Comparison of ENCODE assay signal across 11 mouse cellular contexts in the genomic region with DNA sequence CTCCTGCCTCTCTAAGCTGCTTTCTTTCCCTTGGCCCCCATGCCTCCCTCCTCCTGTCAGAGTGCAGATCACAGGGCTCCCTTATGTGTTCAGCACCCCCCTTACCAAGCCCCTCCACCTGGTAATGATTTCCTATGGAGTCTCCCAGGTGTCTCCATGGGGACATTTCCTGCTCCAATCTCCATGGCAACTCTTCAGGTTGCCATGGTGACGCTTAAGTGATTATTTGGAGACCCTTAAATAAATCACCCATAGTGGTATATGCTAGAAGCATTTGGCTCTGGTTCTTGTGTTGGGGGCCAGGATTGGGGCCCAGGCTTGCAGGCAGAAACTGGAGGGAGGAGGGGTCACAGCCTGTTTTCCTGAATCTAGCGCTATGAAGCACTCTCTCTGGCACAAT. TPM values are rescaled to one million over a fixed set of nuclear protein-coding genes. Genes with fewer than 3 reads are reported as not detected.
DNase-seq lines count a peak whose midpoint lies in the region; ATAC-seq lines count a peak whose summit lies in the region.
"Had no signal": no experiment of that assay in that cellular context is flagged by ENCODE, and none has a peak within 500 bp of the region (broad histone marks: within the 10 kb centered on the region; RNA-seq: fewer than 3 reads in every experiment).

No protein-coding gene starts in this region.

- H3K4me1 ChIP-seq in hindbrain, embryonic 12.5 days: peaks cover 27% of the 10 kb centered on the region
- H3K4me1 ChIP-seq: liver, embryonic 13.5 days had no signal

- H3K27me3 ChIP-seq in hindbrain, embryonic 12.5 days: no peaks in the 10 kb centered on the region

- H3K4me3 ChIP-seq in hindbrain, embryonic 12.5 days: no peak overlapping the region
- H3K4me3 ChIP-seq: liver, embryonic 13.5 days had no signal

- WGBS in hindbrain, embryonic 12.5 days: 44% methylated on average over 2 of the region's 2 CpGs

- no peak overlapping the region for H3K9ac ChIP-seq in hindbrain, embryonic 12.5 days
- H3K9ac ChIP-seq: liver, embryonic 13.5 days had no signal

- ATAC-seq in hindbrain, embryonic 12.5 days (ENCODE audit: low FRiP score): peak; percentile 88
- ATAC-seq in megakaryocyte-erythroid progenitor cell, adult 5-6 weeks (replicated peaks; ENCODE audit: low FRiP score, low TSS enrichment, poor library complexity, severe bottlenecking): no peak

- H3K9me3 ChIP-seq in hindbrain, embryonic 12.5 days (replicated peaks): no peaks in the 10 kb centered on the region
- H3K9me3 ChIP-seq: liver, embryonic 13.5 days had no signal

- DNase-seq in R1 (ENCODE audit: low read depth, low spot score): peak; percentile 34
- peak; percentile 88 for DNase-seq in embryo, embryonic 10.5 days (ENCODE audit: low spot score)
- peak; percentile 93 for DNase-seq in mesoderm, embryonic 11.5 days (ENCODE audit: low read depth, low spot score)
- no peak for DNase-seq in spleen, postnatal 14 days (ENCODE audit: low spot score in 2 of 2)
- no peak for DNase-seq in cerebellum, adult 11 months
- no peak for DNase-seq in cerebellum, postnatal 10 days
- DNase-seq: cerebellum, adult 11-12 months; liver, embryonic 13.5 days had no signal

- 0 out of 2 replicates have a peak overlapping the region, but pooled peaks have one; percentile 5 for H3K4me2 ChIP-seq in hindbrain, embryonic 12.5 days (replicated peaks)
- H3K4me2 ChIP-seq: heart, embryonic 11.5 days; liver, embryonic 13.5 days had no signal

- H3K27ac ChIP-seq in hindbrain, embryonic 12.5 days: peak overlapping the region; percentile 72
- H3K27ac ChIP-seq: liver, embryonic 13.5 days had no signal

- H3K36me3 ChIP-seq in hindbrain, embryonic 12.5 days: no peaks in the 10 kb centered on the region
- H3K36me3 ChIP-seq: liver, embryonic 13.5 days had no signal

RNA-seq across cellular contexts. Expression of a gene that starts 17.2 kb away (rescaled TPM):
- 21.8 and 23.6 TPM in 2 replicates for polyA plus RNA-seq in hindbrain, embryonic 12.5 days (2016; fragmentation: Nextera tagmentation; extraction: Ambion mirVana)
- total RNA-seq in megakaryocyte-erythroid progenitor cell, adult 5-6 weeks (2014; fragmentation: Nextera tagmentation): 0.46 TPM in 1 of 2 replicates, not detected in the other
- not detected in 2 replicates for total RNA-seq in megakaryocyte-erythroid progenitor cell, adult 5-6 weeks (2017)

RNA-seq across cellular contexts. Expression of a gene that starts 30.1 kb away (rescaled TPM):
- polyA plus RNA-seq in hindbrain, embryonic 12.5 days (2016; fragmentation: Nextera tagmentation; extraction: Ambion mirVana): 0.17 TPM in 1 of 2 replicates, not detected in the other
- total RNA-seq in megakaryocyte-erythroid progenitor cell, adult 5-6 weeks (2014; fragmentation: Nextera tagmentation): not detected in 2 replicates
- not detected in 2 replicates for total RNA-seq in megakaryocyte-erythroid progenitor cell, adult 5-6 weeks (2017)
- polyA plus RNA-seq: heart, embryonic 11.5 days; liver, embryonic 13.5 days had no signal

Comparison
In these comparisons a context has a peak if more than half of its experiments do, and no peak if none do; other contexts are left out.
1. DNase-seq: peak in R1 (single experiment), embryo, embryonic 10.5 days (single experiment) and mesoderm, embryonic 11.5 days (single experiment); none in spleen, postnatal 14 days (0 of 2), cerebellum, adult 11 months (single experiment) and cerebellum, postnatal 10 days (0 of 2).